Comparison of ENCODE assay signal across 28 mouse cellular contexts in the genomic region with DNA sequence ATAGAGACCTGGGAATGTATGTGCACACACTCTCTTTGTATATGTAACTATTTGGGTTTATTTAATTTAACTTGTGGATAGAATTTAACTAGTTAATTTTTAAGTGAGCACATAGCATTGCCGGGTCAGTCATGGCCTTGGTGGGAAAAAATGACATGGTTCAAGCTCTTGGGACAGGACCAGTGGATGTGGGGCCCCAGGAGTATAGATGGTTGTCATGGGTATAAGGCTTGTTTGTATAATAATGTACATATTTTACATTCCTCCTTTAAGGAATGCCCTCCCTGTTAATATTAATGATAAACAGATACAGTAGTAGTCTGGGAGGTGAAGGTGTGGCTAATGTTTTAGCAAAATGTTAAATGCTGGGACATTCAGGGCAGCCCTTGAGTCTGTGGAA.
"Had no signal": no experiment of that assay in that cellular context is flagged by ENCODE, and none has a peak within 500 bp of the region (broad histone marks: within the 10 kb centered on the region; RNA-seq: fewer than 3 reads in every experiment).

No protein-coding gene starts in this region.

- DNase-seq: cerebellum, adult 8-10 months; cerebellum, adult 9-10 months; cerebellum, adult 9-11 months; cerebellum, postnatal 10 days; cerebellum, postnatal 14 days; cerebellum, postnatal 25 days; cerebellum, postnatal 36 days; embryo, embryonic 11 days; forebrain, postnatal 0 days; gastrocnemius, adult 2 months; gastrocnemius, postnatal 10 days; gastrocnemius, postnatal 14 days; gastrocnemius, postnatal 25 days; gastrocnemius, postnatal 36 days; heart, adult 11 months; heart, adult 18-20 months; heart, adult 2 months had no signal

- H3K9ac ChIP-seq: embryonic facial prominence, embryonic 12.5 days; embryonic facial prominence, embryonic 13.5 days; embryonic facial prominence, embryonic 15.5 days; forebrain, embryonic 12.5 days; forebrain, embryonic 13.5 days; forebrain, embryonic 15.5 days; forebrain, postnatal 0 days had no signal

- H3K4me1 ChIP-seq: embryonic facial prominence, embryonic 10.5 days; embryonic facial prominence, embryonic 12.5 days; embryonic facial prominence, embryonic 13.5 days; embryonic facial prominence, embryonic 15.5 days; forebrain, embryonic 10.5 days; forebrain, embryonic 12.5 days; forebrain, embryonic 13.5 days; forebrain, embryonic 15.5 days had no signal

- H3K4me3 ChIP-seq: embryonic facial prominence, embryonic 10.5 days; embryonic facial prominence, embryonic 12.5 days; embryonic facial prominence, embryonic 13.5 days; embryonic facial prominence, embryonic 15.5 days; erythroblast, embryonic 14.5 days; forebrain, embryonic 10.5 days; forebrain, embryonic 12.5 days; forebrain, embryonic 13.5 days; forebrain, embryonic 15.5 days; gastrocnemius, adult 2 months; heart, adult 2 months had no signal

- H3K27ac ChIP-seq: embryonic facial prominence, embryonic 10.5 days; embryonic facial prominence, embryonic 12.5 days; embryonic facial prominence, embryonic 13.5 days; embryonic facial prominence, embryonic 15.5 days; forebrain, embryonic 10.5 days; forebrain, embryonic 12.5 days; forebrain, embryonic 13.5 days; forebrain, embryonic 15.5 days; gastrocnemius, adult 2 months; heart, adult 2 months had no signal

- H3K4me2 ChIP-seq: embryonic facial prominence, embryonic 12.5 days; embryonic facial prominence, embryonic 13.5 days; embryonic facial prominence, embryonic 15.5 days; forebrain, embryonic 12.5 days; forebrain, embryonic 13.5 days; forebrain, embryonic 15.5 days had no signal

- ATAC-seq: forebrain, embryonic 13.5 days; forebrain, embryonic 14.5 days; forebrain, embryonic 15.5 days; forebrain, embryonic 16.5 days; forebrain, postnatal 0 days had no signal

- H3K27me3 ChIP-seq: embryonic facial prominence, embryonic 12.5 days; embryonic facial prominence, embryonic 13.5 days; embryonic facial prominence, embryonic 15.5 days; forebrain, embryonic 12.5 days; forebrain, embryonic 13.5 days; forebrain, embryonic 15.5 days had no signal

- H3K9me3 ChIP-seq: embryonic facial prominence, embryonic 10.5 days; embryonic facial prominence, embryonic 12.5 days; embryonic facial prominence, embryonic 13.5 days; embryonic facial prominence, embryonic 15.5 days; forebrain, embryonic 10.5 days; forebrain, embryonic 12.5 days; forebrain, embryonic 13.5 days; forebrain, embryonic 15.5 days had no signal

- H3K36me3 ChIP-seq: embryonic facial prominence, embryonic 10.5 days; embryonic facial prominence, embryonic 12.5 days; embryonic facial prominence, embryonic 13.5 days; embryonic facial prominence, embryonic 15.5 days; forebrain, embryonic 10.5 days; forebrain, embryonic 12.5 days; forebrain, embryonic 15.5 days had no signal
